Mouse (Mus musculus) cerebellum, postnatal 10 days (tissue): ENCODE data around the gene Eef1akmt3.
"Not testable (repeated sequence)": the region's sequence is repeated elsewhere in the genome, so short reads cannot be mapped to it uniquely, and the experiment has no call there.

Experiments
- DNase-seq, 2 experiments: peaks; one replicate each; pipeline ENCODE4 v3.0.0; 2021; ENCODE audit warnings: mixed read lengths in 2 of 2

The Eef1akmt3 gene

GRCm38 (mm10) chr10:127041274-127041766, at the start of gene Eef1akmt3, which contains the start of gene Mettl1:
TSS of gene Eef1akmt3 (minus strand) at chr10:127041513.
TSS of gene Mettl1 (plus strand) at chr10:127041414.
- DNase-seq: peak; percentile 69 to 70

GRCm38 (mm10) chr10:127090560-127091411, 49.5 kb upstream of the Eef1akmt3 start:
- peak; percentile 72 to 76 for DNase-seq

GRCm38 (mm10) chr10:127085633-127086032, 44.3 kb upstream of the Eef1akmt3 start:
- peak in 1 of 2 experiments; percentile 11 for DNase-seq

GRCm38 (mm10) chr10:127085052-127085451, 43.7 kb upstream of the Eef1akmt3 start:
- DNase-seq: no peak

GRCm38 (mm10) chr10:127083915-127084306, 42.6 kb upstream of the Eef1akmt3 start:
- peak in 1 of 2 experiments; percentile 54 for DNase-seq

GRCm38 (mm10) chr10:127083292-127083914, 42.1 kb upstream of the Eef1akmt3 start:
- DNase-seq: no peak

- peak in 1 of 2 experiments; percentile 47 for DNase-seq
Measured at GRCm38 (mm10) chr10:127081996-127082620, 40.8 kb upstream of the Eef1akmt3 start.

- peak; percentile 59 to 67 for DNase-seq
Measured at GRCm38 (mm10) chr10:127080901-127081780, 39.8 kb upstream of the Eef1akmt3 start.

GRCm38 (mm10) chr10:127079665-127080391, 38.5 kb upstream of the Eef1akmt3 start:
- peak; percentile 79 to 80 for DNase-seq

- DNase-seq: peak; percentile 83 to 87
Measured at GRCm38 (mm10) chr10:127078677-127079575, 37.6 kb upstream of the Eef1akmt3 start.

- peak in 1 of 2 experiments; percentile 49 for DNase-seq
Measured at GRCm38 (mm10) chr10:127078001-127078676, 36.8 kb upstream of the Eef1akmt3 start.

GRCm38 (mm10) chr10:127077515-127077914, 36.2 kb upstream of the Eef1akmt3 start:
- DNase-seq: no peak

GRCm38 (mm10) chr10:127076082-127076481, 34.8 kb upstream of the Eef1akmt3 start:
- DNase-seq: no peak

- DNase-seq: no peak
Measured at GRCm38 (mm10) chr10:127075651-127076050, 34.3 kb upstream of the Eef1akmt3 start.

- DNase-seq: no peak
Measured at GRCm38 (mm10) chr10:127075080-127075479, 33.8 kb upstream of the Eef1akmt3 start, which contains the start of gene Agap2. TSS of gene Agap2 (plus strand) at chr10:127075284.

- no peak for DNase-seq
Measured at GRCm38 (mm10) chr10:127073981-127074380, 32.7 kb upstream of the Eef1akmt3 start.

- DNase-seq: not testable (repeated sequence)
Measured at GRCm38 (mm10) chr10:127072969-127073368, 31.7 kb upstream of the Eef1akmt3 start.

- not testable (repeated sequence) for DNase-seq
Measured at GRCm38 (mm10) chr10:127072270-127072669, 31.0 kb upstream of the Eef1akmt3 start.

GRCm38 (mm10) chr10:127071203-127071602, 29.9 kb upstream of the Eef1akmt3 start:
- no peak for DNase-seq
